Mouse (Mus musculus) small intestine, adult 2 months (tissue): ENCODE measurements around the gene Zfp825.
"Not testable (repeated sequence)": the region's sequence is repeated elsewhere in the genome, so short reads cannot be mapped to it uniquely, and the experiment has no call there.

ENCODE experiments used
- CTCF ChIP-seq: fragments of 200-500 bp; IDR thresholded peaks from 2 replicates; pipeline ENCODE4 v1.5.1; 2012; ENCODE audit warnings: low read depth, mild to moderate bottlenecking, control low read depth, inconsistent platforms, low read length, moderate library complexity, mixed read lengths; ENCODE audit not compliant: insufficient replicate concordance, insufficient read length; ENCODE audit errors: extremely low read depth
- POLR2A ChIP-seq: fragments of 200-500 bp; IDR thresholded peaks from 2 replicates; pipeline ENCODE4 v1.6.1; 2012; ENCODE audit warnings: low read depth, mild to moderate bottlenecking, control low read depth, inconsistent platforms, low read length, moderate library complexity

GRCm38 (mm10) chr13:74529372-74529715 is 35.6 kb upstream of the Zfp825 start:
- not testable (repeated sequence) for TF ChIP-seq CTCF, POLR2A
